Mouse (Mus musculus) layer of hippocampus, adult 11-12 months (tissue): Measurements from ENCODE around the gene Olfr805.

ENCODE experiments used
- DNase-seq: peaks from one replicate; pipeline ENCODE4 v3.0.0; 2022; ENCODE audit warnings: low spot score

Gene Olfr805

DNA sequence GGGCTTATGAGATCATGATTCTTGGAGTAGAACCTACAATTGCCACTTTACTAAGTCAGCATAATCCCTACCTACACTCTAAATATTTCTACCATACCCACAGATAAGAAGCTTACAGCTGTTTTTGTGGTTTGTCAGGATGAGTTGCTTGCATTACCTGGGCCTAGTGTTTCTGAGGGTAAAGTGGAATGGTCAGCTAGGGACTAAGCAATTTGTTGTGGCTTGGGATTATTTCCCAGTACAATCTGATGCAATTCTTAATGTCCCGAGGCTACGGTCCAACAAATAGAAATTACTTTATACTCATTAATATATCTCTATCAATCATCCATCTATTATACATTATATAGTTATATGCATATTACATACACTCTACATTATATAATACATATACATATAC is at the start of gene Olfr805:
Gene Olfr805, minus strand, starts transcription at position 101 of the 400 bp plus-strand sequence.
- DNase-seq: no peak

DNA sequence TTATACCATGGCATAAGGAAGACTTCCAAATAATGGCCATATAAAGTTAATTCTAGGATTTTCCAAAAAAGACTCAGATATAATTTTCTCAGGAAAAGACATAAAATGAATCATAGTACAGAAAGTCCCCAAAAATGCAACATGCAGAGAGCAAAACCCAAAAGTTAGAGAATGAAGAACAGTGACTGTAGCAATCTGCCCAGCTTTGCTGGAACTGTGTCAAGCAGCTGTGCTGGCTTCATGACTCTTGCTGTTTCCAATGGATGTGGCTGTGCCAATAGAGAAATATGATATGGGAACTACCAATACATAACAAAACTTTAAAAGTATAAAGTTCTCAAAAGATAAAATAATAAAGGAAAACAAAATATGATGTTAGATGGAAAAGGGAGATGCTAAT is 48.9 kb upstream of the Olfr805 start:
- DNase-seq: no peak

DNA sequence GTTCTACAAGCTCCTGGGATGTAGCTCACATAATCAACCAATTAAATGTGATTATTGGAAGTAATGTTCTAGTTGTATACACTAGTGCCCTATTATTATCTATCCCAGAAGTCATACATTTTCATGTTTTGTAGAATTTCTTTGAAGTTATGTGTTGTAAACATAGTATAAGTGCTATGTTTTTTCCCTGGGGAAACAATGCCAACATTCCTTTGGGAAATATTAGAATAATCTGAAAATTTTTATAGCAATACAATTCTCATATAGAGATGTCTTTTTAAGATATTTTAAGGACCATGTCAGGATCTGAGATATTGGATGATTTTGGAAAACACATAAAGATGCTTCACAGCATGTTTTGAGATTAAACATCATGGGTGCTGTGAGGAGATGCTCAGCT is 45.2 kb upstream of the Olfr805 start, which contains the start of gene Olfr809:
Gene Olfr809, plus strand, starts transcription at position 301 of the 400 bp plus-strand sequence.
- DNase-seq: no peak

DNA sequence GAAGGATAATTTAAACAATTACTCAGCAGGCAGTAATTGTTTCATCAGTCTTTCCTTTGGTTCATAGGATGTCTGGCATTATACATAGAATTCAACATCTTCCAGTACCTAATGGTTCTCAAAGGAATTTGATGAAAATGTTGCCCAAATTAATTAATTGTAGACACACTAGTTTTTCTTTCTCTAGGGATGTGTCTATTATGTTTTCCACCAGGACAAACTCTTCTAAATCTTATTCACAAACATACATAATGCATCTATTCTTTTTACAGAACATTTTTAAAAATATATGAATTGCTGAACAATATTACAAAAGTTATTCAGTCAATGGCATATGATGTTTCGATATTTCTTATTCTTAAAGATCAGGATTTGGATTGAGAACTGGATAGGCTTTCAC is 36.0 kb upstream of the Olfr805 start, which contains the start of gene Olfr808:
Gene Olfr808, plus strand, starts transcription at position 301 of the 400 bp plus-strand sequence.
- no peak for DNase-seq

DNA sequence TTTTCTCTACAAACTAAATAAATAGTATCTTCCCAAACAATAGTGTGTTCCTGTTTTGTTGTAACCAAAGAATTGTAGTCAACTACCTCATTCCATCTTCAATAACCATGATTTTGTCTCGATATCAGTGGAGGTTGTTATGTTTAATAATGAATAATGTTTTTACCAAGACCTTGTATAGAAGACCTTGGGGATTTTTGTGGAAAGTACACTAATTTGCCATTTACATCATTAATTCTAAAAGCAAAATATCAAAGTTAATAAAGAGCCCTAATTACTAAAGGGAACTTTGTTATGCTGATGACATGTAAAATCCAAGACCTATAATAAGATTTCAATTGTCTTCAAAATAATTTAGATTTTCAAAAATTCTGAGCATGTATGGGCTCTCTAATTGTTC is 28.5 kb upstream of the Olfr805 start, which contains the start of gene Olfr807:
Gene Olfr807, minus strand, starts transcription at position 101 of the 400 bp plus-strand sequence.
- DNase-seq: no peak

DNA sequence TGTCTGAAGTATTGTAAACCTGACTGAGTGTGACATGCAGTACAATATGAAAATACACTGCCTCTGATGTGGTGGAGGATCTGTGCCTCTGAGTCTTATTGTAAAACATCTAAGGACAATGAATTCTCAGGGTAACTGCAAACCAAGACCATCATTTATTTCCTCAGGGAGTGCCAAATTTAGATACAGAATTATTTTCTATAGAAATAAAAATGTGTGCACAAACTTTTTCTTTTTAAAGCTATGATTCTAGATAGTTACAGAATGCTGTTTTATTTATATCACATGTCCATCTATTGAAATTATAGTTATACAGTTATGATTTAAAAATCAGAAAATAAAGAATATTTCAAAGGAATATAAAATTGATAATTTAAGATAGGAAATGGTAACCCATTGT is 12.6 kb upstream of the Olfr805 start, which contains the start of gene Olfr806:
Gene Olfr806, minus strand, starts transcription at position 101 of the 400 bp plus-strand sequence.
- no peak for DNase-seq

DNA sequence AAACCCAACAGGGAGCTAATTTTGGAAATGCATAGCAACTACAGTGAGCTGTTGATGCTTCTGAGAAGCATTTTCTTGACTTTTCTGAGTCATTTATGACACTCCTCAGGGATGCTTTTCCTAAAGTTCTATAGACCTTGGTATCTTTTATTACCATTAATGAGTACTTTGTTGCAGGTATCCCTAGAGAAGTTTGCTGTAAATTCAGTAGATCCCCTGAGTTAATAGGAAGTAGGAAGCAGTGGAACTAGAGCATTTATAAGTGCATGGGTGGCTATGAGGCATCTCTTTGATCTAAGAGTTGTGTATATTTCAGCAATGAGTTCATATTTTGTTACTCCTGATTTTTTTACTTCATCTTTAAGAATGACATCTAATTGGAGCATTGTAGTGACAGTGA is 26.3 kb downstream of the Olfr805 start, which contains the start of gene Olfr804:
Gene Olfr804, plus strand, starts transcription at position 301 of the 400 bp plus-strand sequence.
- no peak for DNase-seq

DNA sequence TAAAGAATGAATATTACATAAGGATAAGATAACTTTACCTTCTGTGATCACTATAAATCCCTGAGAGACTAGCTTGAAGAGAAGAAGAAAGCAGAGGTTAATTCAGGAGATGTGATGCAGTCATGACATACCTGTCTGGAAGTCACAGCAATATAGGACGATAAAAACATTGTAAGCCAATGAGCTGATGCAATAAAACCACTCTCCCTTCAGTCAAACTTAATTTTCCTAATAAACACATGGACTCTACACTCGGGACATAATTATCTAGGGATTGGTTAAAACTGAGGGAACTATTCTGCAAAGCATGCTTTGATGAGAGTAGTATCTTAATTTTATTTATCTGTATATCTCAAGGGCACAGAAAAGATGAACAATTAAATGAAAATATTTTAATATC is 35.0 kb downstream of the Olfr805 start, which contains the start of gene Olfr803:
Gene Olfr803, minus strand, starts transcription at position 101 of the 400 bp plus-strand sequence.
- DNase-seq: no peak

DNA sequence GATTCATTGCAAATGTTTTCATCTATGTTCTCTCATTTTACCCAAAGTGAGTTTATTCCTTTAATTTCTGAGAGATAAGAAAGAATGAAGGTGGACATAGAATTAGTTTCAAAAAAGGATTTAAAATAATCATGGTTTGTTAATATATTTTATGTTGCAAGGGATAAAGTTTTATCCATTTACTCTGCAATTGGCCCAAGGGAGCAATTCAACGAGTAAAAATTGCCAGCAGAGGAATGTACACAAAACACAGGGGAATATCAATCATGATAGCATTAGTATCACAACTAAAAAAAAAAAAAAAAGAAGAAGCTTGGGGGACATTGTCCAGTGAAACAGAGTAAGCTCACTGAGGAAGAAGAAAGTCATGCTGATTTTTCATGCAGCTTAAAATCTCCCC is 41.1 kb downstream of the Olfr805 start, which contains the start of gene Olfr802:
Gene Olfr802, minus strand, starts transcription at position 101 of the 400 bp plus-strand sequence.
- DNase-seq: no peak

DNA sequence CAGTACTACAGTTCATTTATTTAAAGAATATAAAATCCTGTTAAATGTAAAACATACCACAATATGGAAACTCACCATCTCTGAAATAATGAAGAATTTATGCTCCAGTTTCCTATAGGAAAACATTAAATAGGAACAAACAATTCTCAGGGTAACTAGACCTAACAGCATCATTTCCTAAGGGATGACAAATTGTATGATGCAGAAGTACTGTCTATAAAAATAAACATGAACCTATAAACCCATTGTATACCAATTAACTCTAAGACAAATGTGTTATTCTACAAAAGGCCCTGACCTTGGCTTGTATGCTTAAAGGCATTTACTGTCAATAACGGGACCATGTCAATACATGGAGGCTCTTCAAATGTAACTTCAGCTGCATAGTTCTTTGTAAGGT is 55.4 kb downstream of the Olfr805 start, which contains the start of gene Olfr801:
Gene Olfr801, minus strand, starts transcription at position 101 of the 400 bp plus-strand sequence.
- no peak for DNase-seq
